Mouse (Mus musculus): ENCODE measurements at regions not wholly inside any gene's neighbourhood (a gene's known extent, or its start where the extent isn't known, plus 50 kb on each side); places are given as distances from the start of the nearest gene placed in this dataset.

GRCm38 (mm10) chr10:55767571-55767970, 339.1 kb upstream of the Msl3l2 start:
- Histone ChIP-seq H3K4me1 (ENCODE audit: control insufficient read depth, insufficient read depth, low read depth, low read length) (no peaks in the 10 kb centered on the region), H3K4me3 (ENCODE audit: low read length) (no peak overlapping the region), H3K27me3 (replicated peaks; ENCODE audit: control insufficient read depth, insufficient read depth, low read length) (no peaks in the 10 kb centered on the region), H3K36me3 (ENCODE audit: control insufficient read depth, insufficient read depth, low read length) (no peaks in the 10 kb centered on the region), H3K9ac (ENCODE audit: low read depth, low read length) (no peak overlapping the region), H3K27ac (ENCODE audit: low read depth, low read length) (no peak overlapping the region), H3K9me3 (ENCODE audit: control insufficient read depth, low read length) (no peaks in the 10 kb centered on the region), H3K4me2 (ENCODE audit: low read length) (no peak overlapping the region)
- no peak for ATAC-seq
- WGBS: 70% methylated on average over 1 of the region's 1 CpGs

- Histone ChIP-seq H3K27me3 (replicated peaks; ENCODE audit: control insufficient read depth, insufficient read depth, low read length) (no peaks in the 10 kb centered on the region), H3K4me3 (ENCODE audit: low read length) (no peak overlapping the region), H3K4me2 (ENCODE audit: low read length) (no peak overlapping the region), H3K4me1 (ENCODE audit: control insufficient read depth, insufficient read depth, low read depth, low read length) (no peaks in the 10 kb centered on the region), H3K27ac (ENCODE audit: low read depth, low read length) (no peak overlapping the region), H3K36me3 (ENCODE audit: control insufficient read depth, insufficient read depth, low read length) (no peaks in the 10 kb centered on the region), H3K9me3 (ENCODE audit: control insufficient read depth, low read length) (no peaks in the 10 kb centered on the region), H3K9ac (ENCODE audit: low read depth, low read length) (no peak overlapping the region)
- WGBS: 30% methylated on average over 6 of the region's 6 CpGs
- ATAC-seq: no peak
These were observed 337.1 kb upstream of the Msl3l2 start for GRCm38 (mm10) chr10:55769642-55770041.

DNA sequence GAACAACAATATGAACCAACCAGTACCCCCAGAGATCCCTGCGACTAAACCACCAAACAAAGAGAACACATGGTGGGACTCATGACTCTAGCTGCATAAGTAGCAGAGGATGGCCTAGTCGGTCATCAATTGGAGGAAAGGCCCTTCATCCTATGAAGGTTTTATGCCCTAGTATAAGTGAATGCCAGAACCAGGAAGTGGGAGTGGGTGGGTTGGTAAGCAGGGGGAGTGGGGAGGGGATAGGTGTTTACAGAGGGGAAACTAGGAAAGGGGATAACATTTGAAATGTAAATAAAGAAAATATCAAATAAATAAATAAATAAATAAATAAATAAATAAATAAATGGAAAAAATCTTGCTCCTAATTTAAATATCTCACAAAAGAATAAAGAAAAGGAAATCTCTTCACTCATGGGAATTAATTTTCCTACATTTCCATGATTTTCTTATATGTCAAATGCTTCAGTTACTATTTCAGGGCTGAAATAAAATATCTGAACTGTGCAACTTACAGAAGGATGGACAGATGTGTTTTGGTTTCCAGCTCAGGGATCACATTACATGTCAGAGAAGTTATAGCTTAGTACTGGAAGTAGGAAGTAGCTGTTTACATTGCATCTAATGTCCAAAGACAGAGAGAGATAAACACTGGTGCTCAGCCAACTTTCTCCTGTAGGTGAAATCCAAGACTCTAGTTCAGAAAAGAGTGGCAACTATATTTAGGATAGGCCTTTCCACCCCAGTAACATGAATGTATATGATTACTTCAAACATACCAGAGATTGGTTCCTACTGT, 323.8 kb upstream of the Msl3l2 start:
- no peaks in the 10 kb centered on the region for H3K4me1 ChIP-seq (ENCODE audit: control insufficient read depth, insufficient read depth, low read depth, low read length)
- H3K9ac ChIP-seq (ENCODE audit: low read depth, low read length): no peak overlapping the region
- H3K4me3 ChIP-seq (ENCODE audit: low read length): no peak overlapping the region
- H3K27me3 ChIP-seq (replicated peaks; ENCODE audit: control insufficient read depth, insufficient read depth, low read length): no peaks in the 10 kb centered on the region
- H3K9me3 ChIP-seq (ENCODE audit: control insufficient read depth, low read length): no peaks in the 10 kb centered on the region
- ATAC-seq: no peak
- H3K4me2 ChIP-seq (ENCODE audit: low read length): no peak overlapping the region
- no peak overlapping the region for H3K27ac ChIP-seq (ENCODE audit: low read depth, low read length)
- no peaks in the 10 kb centered on the region for H3K36me3 ChIP-seq (ENCODE audit: control insufficient read depth, insufficient read depth, low read length)
- WGBS: 90% methylated on average over 2 of the region's 2 CpGs

DNA sequence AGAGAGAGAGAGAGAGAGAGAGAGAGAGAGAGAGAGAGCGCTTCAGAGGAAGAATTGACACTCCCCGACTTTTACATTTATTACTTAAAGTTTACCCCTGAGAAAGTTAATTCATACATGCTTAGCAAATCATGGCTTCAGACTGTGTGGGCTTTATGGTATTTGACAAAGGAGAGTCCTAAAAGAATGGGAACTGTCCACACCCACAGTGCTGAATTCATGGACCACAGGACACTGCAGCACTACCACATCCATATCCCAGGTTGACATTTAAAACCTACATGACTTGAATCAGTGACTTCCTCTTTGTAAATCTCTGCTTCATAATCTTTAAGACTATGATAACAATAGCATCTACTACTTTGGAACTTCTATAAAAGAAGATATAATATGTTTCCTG, 292.8 kb upstream of the Msl3l2 start:
- H3K9me3 ChIP-seq (ENCODE audit: control insufficient read depth, low read length): no peaks in the 10 kb centered on the region
- no peak for ATAC-seq
- H3K4me1 ChIP-seq (ENCODE audit: control insufficient read depth, insufficient read depth, low read depth, low read length): no peaks in the 10 kb centered on the region
- H3K27ac ChIP-seq (ENCODE audit: low read depth, low read length): no peak overlapping the region
- 84% methylated on average over 2 of the region's 2 CpGs for WGBS
- H3K4me3 ChIP-seq (ENCODE audit: low read length): no peak overlapping the region
- H3K36me3 ChIP-seq (ENCODE audit: control insufficient read depth, insufficient read depth, low read length): no peaks in the 10 kb centered on the region
- H3K27me3 ChIP-seq (replicated peaks; ENCODE audit: control insufficient read depth, insufficient read depth, low read length): no peaks in the 10 kb centered on the region
- no peak overlapping the region for H3K9ac ChIP-seq (ENCODE audit: low read depth, low read length)
- H3K4me2 ChIP-seq (ENCODE audit: low read length): no peak overlapping the region

DNA sequence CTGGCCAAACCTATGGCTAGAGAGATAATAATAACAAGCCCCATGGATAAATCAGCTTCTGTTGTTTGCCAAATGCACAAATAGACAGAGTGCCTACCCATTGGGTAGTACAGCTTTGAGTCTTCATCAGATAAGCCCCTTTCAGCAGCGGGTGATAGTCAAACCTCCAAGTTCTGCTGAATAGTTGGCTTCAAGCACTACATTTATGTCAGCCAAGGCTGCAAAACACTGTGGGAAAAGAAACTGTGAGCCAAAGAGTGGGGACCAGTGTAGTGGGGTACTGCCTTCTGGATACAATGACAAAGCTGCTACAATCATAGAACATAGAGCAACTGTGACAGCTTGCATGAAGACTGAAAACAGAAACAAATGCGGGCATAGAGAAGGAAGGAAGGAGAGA, 255.4 kb upstream of the Msl3l2 start:
- H3K9me3 ChIP-seq (ENCODE audit: control insufficient read depth, low read length): no peaks in the 10 kb centered on the region
- no peak for ATAC-seq
- no peaks in the 10 kb centered on the region for H3K4me1 ChIP-seq (ENCODE audit: control insufficient read depth, insufficient read depth, low read depth, low read length)
- H3K4me3 ChIP-seq (ENCODE audit: low read length): no peak overlapping the region
- no peaks in the 10 kb centered on the region for H3K27me3 ChIP-seq (replicated peaks; ENCODE audit: control insufficient read depth, insufficient read depth, low read length)
- H3K36me3 ChIP-seq (ENCODE audit: control insufficient read depth, insufficient read depth, low read length): no peaks in the 10 kb centered on the region
- 93% methylated on average over 2 of the region's 2 CpGs for WGBS
- H3K9ac ChIP-seq (ENCODE audit: low read depth, low read length): no peak overlapping the region
- H3K4me2 ChIP-seq (ENCODE audit: low read length): no peak overlapping the region
- H3K27ac ChIP-seq (ENCODE audit: low read depth, low read length): no peak overlapping the region

DNA sequence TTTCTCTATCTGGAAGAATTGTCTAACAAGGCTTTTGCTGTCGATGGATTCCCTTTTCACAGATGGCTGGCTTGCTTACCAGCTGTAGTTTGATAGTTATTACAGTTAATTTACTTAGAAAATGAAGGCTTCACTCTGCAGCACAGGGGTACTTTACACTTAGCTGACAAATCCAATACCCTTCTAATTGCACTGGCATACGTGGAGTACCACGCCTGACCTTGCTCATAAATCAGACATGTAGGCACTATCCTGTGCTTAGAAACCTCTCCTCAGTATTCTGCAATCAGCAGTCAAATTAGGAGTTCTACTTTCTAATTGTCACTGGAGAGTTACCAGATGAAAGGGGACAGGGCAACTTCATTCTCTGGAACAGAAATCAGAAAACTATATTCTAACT, 214.1 kb upstream of the Msl3l2 start:
- WGBS: 60% methylated on average over 3 of the region's 3 CpGs
- H3K4me3 ChIP-seq (ENCODE audit: low read length): no peak overlapping the region
- H3K9ac ChIP-seq (ENCODE audit: low read depth, low read length): no peak overlapping the region
- H3K27me3 ChIP-seq (replicated peaks; ENCODE audit: control insufficient read depth, insufficient read depth, low read length): no peaks in the 10 kb centered on the region
- no peaks in the 10 kb centered on the region for H3K4me1 ChIP-seq (ENCODE audit: control insufficient read depth, insufficient read depth, low read depth, low read length)
- H3K9me3 ChIP-seq (ENCODE audit: control insufficient read depth, low read length): no peaks in the 10 kb centered on the region
- H3K4me2 ChIP-seq (ENCODE audit: low read length): no peak overlapping the region
- no peaks in the 10 kb centered on the region for H3K36me3 ChIP-seq (ENCODE audit: control insufficient read depth, insufficient read depth, low read length)
- ATAC-seq: peak; percentile 70
- H3K27ac ChIP-seq (ENCODE audit: low read depth, low read length): no peak overlapping the region

DNA sequence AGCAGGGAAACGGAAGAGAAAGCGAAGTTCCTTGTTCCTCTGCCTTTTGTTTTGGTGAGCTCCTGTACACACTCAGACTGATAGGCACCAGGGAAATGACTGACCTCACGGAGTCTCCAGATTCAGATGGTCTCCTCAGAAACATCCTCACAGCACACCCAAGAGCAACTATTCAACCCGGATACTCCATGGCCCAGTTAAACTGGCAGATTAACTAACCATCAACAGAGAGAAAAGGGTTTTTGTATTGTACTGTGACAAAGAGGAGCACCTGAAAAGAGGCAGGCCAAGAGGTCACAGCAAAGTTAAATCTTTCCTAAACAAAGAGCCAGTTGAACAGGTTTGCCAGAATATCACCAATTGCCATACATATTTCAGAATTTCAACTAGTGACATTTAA, 177.6 kb upstream of the Msl3l2 start:
- 46% methylated on average over 4 of the region's 4 CpGs for WGBS

GRCm38 (mm10) chr10:55933993-55934392, 172.7 kb upstream of the Msl3l2 start:
- no peak overlapping the region for H3K27ac ChIP-seq (ENCODE audit: low read depth, low read length)
- no peak overlapping the region for H3K4me2 ChIP-seq (ENCODE audit: low read length)
- no peak for ATAC-seq
- H3K36me3 ChIP-seq (ENCODE audit: control insufficient read depth, insufficient read depth, low read length): no peaks in the 10 kb centered on the region
- WGBS: 51% methylated on average over 2 of the region's 2 CpGs
- H3K27me3 ChIP-seq (replicated peaks; ENCODE audit: control insufficient read depth, insufficient read depth, low read length): no peaks in the 10 kb centered on the region
- H3K9ac ChIP-seq (ENCODE audit: low read depth, low read length): no peak overlapping the region
- H3K4me3 ChIP-seq (ENCODE audit: low read length): no peak overlapping the region
- no peaks in the 10 kb centered on the region for H3K9me3 ChIP-seq (ENCODE audit: control insufficient read depth, low read length)
- no peaks in the 10 kb centered on the region for H3K4me1 ChIP-seq (ENCODE audit: control insufficient read depth, insufficient read depth, low read depth, low read length)

More for the DNA sequence above, 177.6 kb upstream of the Msl3l2 start:
- no peaks in the 10 kb centered on the region for H3K9me3 ChIP-seq (ENCODE audit: control insufficient read depth, low read length)
- H3K27me3 ChIP-seq (replicated peaks; ENCODE audit: control insufficient read depth, insufficient read depth, low read length): no peaks in the 10 kb centered on the region
- H3K4me3 ChIP-seq (ENCODE audit: low read length): no peak overlapping the region
- no peak overlapping the region for H3K4me2 ChIP-seq (ENCODE audit: low read length)
- ATAC-seq: no peak
- no peaks in the 10 kb centered on the region for H3K36me3 ChIP-seq (ENCODE audit: control insufficient read depth, insufficient read depth, low read length)
- H3K9ac ChIP-seq (ENCODE audit: low read depth, low read length): no peak overlapping the region
- H3K4me1 ChIP-seq (ENCODE audit: control insufficient read depth, insufficient read depth, low read depth, low read length): no peaks in the 10 kb centered on the region
- H3K27ac ChIP-seq (ENCODE audit: low read depth, low read length): no peak overlapping the region

DNA sequence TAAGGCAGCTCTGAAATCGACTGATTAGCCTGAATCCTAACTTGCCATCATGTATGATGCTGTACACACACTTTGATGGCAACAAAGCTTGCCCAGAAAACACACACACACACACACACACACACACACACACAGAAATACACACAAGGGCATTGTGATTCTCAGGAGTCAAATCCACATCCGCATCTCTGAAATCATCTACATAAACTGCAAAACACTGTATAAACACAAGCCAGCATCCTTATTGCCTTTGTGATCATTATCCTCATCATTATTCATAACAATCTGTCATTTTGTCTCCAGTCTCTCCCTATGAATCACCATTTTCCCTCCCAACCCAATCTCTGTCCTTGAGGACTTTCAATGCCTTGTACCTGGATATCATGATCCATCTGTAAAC, 171.3 kb upstream of the Msl3l2 start:
- no peak for ATAC-seq

More for the DNA sequence above, 171.3 kb upstream of the Msl3l2 start:
- WGBS: 69% methylated on average over 2 of the region's 2 CpGs
- no peak overlapping the region for H3K9ac ChIP-seq (ENCODE audit: low read depth, low read length)
- H3K27me3 ChIP-seq (replicated peaks; ENCODE audit: control insufficient read depth, insufficient read depth, low read length): no peaks in the 10 kb centered on the region
- no peak overlapping the region for H3K4me3 ChIP-seq (ENCODE audit: low read length)
- H3K27ac ChIP-seq (ENCODE audit: low read depth, low read length): no peak overlapping the region
- H3K36me3 ChIP-seq (ENCODE audit: control insufficient read depth, insufficient read depth, low read length): no peaks in the 10 kb centered on the region
- no peak overlapping the region for H3K4me2 ChIP-seq (ENCODE audit: low read length)
- H3K9me3 ChIP-seq (ENCODE audit: control insufficient read depth, low read length): no peaks in the 10 kb centered on the region
- no peaks in the 10 kb centered on the region for H3K4me1 ChIP-seq (ENCODE audit: control insufficient read depth, insufficient read depth, low read depth, low read length)

Data from hindbrain, embryonic 16.5 days (tissue).